Mouse (Mus musculus) heart, postnatal 0 days (tissue): ENCODE measurements around the gene Cry2. TPM values are rescaled to one million over a fixed set of nuclear protein-coding genes. Genes with fewer than 3 reads are reported as not detected.

Source experiments
- ATAC-seq: fragments of 200-750 bp; cut with Nextera tagmentation; 2 replicates; pipeline ENCODE4 v1.8.0; 2017; ENCODE audit warnings: low read depth, moderate number of reproducible peaks, moderate library complexity; ENCODE audit not compliant: insufficient read depth
- DNase-seq: peaks from one replicate; pipeline ENCODE4 v3.0.0-alpha.2; 2016; ENCODE audit warnings: low spot score
- H3K27ac ChIP-seq: fragments of 300-500 bp; sonication (generic); 2 replicates; pipeline ENCODE4 v1.5.1; 2014; ENCODE audit warnings: low read depth, mild to moderate bottlenecking
- H3K27me3 ChIP-seq: fragments of 300-500 bp; sonication (generic); 2 replicates; pipeline ENCODE4 v1.6.1; 2014; ENCODE audit warnings: low read length, mixed read lengths; ENCODE audit not compliant: control insufficient read depth, insufficient read depth
- H3K36me3 ChIP-seq: fragments of 300-500 bp; sonication (generic); replicated peaks from 2 replicates; pipeline ENCODE4 v1.6.1; 2014; ENCODE audit warnings: low read length, mixed read lengths; ENCODE audit not compliant: control insufficient read depth, insufficient read depth
- H3K4me1 ChIP-seq: fragments of 300-500 bp; sonication (generic); 2 replicates; pipeline ENCODE4 v1.6.1; 2014; ENCODE audit warnings: antibody characterized with exemption; ENCODE audit not compliant: control insufficient read depth, insufficient read depth
- H3K4me2 ChIP-seq: fragments of 300-500 bp; sonication (generic); 2 replicates; pipeline ENCODE4 v1.6.1; 2014; ENCODE audit warnings: low read depth, mild to moderate bottlenecking, low read length, moderate library complexity
- H3K4me3 ChIP-seq: fragments of 300-500 bp; sonication (generic); 2 replicates; pipeline ENCODE4 v1.5.1; 2014; ENCODE audit warnings: low read depth, low read length
- H3K9ac ChIP-seq: fragments of 300-500 bp; sonication (generic); replicated peaks from 2 replicates; pipeline ENCODE4 v1.6.1; 2014; ENCODE audit warnings: low read depth, low read length, mixed read lengths
- H3K9me3 ChIP-seq: fragments of 300-500 bp; sonication (generic); replicated peaks from 2 replicates; pipeline ENCODE4 v1.6.1; 2016; ENCODE audit warnings: low read length; ENCODE audit not compliant: control insufficient read depth
- CTCF ChIP-seq: IDR thresholded peaks from 2 replicates; pipeline ENCODE4 v1.5.1; 2016; ENCODE audit warnings: antibody characterized with exemption, control low read depth, low read depth
- EP300 ChIP-seq: IDR thresholded peaks from 2 replicates; pipeline ENCODE4 v1.6.1; 2016; ENCODE audit warnings: antibody characterized with exemption, low read depth
- WGBS: fragments of 180-500 bp; shearing (Covaris S2); extraction: QIAGEN DNeasy Blood & Tissue Kit; methylation state at CpG from one replicate; pipeline ENCODE4 v1.1.7; 2014; 5-methylcytosine and 5-hydroxymethylcytosine counted together
- polyA plus RNA-seq: library from polyadenylated mRNA; unstranded; fragments of >200 nt; fragmentation: Nextera tagmentation; extraction: Ambion mirVana; gene quantifications from 2 replicates; pipeline ENCODE4 v1.2.1, GENCODE M21; 2015
- total RNA-seq: library from RNA; depleted of rRNA; stranded (reverse); fragments of >200 nt; gene quantifications from 2 replicates; pipeline ENCODE4 v1.2.3, GENCODE M21; 2014; ENCODE audit warnings: low replicate concordance

Cry2 gene
- total and polyA plus RNA-seq, 2 experiments from 2014 or later = 9.5 to 17.3 TPM

GRCm38 (mm10) chr2:92475711-92476110 lies 41.9 kb upstream of the Cry2 start:
- DNase-seq (no peak), ATAC-seq (no peak)
- TF ChIP-seq EP300 (no peak), CTCF (no peak)

DNA sequence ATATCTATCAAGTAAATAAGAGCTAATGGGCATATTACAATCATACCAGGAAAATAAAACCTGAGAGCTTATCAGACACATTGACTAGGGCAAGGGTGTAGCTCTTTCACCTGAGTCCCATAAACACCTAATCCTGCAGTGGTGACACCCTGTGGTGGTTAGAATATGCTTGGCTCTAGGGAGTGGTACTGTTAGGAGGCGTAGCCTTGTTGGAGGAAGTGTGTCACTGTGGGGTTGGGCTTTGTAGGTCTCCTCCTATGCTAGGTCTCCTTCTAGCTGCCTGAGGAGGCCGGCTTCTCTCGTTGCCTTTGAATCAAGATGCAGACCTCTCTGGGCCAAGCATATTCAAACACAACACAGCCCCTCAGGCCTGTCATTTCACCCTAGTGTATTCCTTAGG lies 41.1 kb upstream of the Cry2 start:
- Histone ChIP-seq H3K36me3 (no peaks in the 10 kb centered on the region), H3K4me1 (no peaks in the 10 kb centered on the region), H3K9me3 (no peaks in the 10 kb centered on the region; the same call in 1 of the 2 replicates), H3K4me3 (no peak overlapping the region), H3K27me3 (no peaks in the 10 kb centered on the region), H3K4me2 (no peak overlapping the region), H3K9ac (no peak overlapping the region), H3K27ac (no peak overlapping the region)
- ATAC-seq = no peak
- 70% methylated on average over 3 of the region's 3 CpGs for WGBS
- no peak for DNase-seq
- TF ChIP-seq CTCF (no peak), EP300 (no peak)

More at GRCm38 (mm10) chr2:92475711-92476110, 41.9 kb upstream of the Cry2 start:
- Histone ChIP-seq H3K27me3 (no peaks in the 10 kb centered on the region), H3K4me2 (no peak overlapping the region), H3K36me3 (no peaks in the 10 kb centered on the region), H3K27ac (no peak overlapping the region), H3K9me3 (no peaks in the 10 kb centered on the region; the same call in 1 of the 2 replicates), H3K4me1 (no peaks in the 10 kb centered on the region), H3K4me3 (no peak overlapping the region), H3K9ac (no peak overlapping the region)
- 69% methylated on average over 2 of the region's 2 CpGs for WGBS

GRCm38 (mm10) chr2:92471886-92472670 lies 38.2 kb upstream of the Cry2 start:
- DNase-seq (no peak), ATAC-seq (no peak)
- Histone ChIP-seq H3K27ac (no peak overlapping the region), H3K4me1 (no peaks in the 10 kb centered on the region), H3K4me2 (no peak overlapping the region), H3K9me3 (no peaks in the 10 kb centered on the region; the same call in 1 of the 2 replicates), H3K36me3 (no peaks in the 10 kb centered on the region), H3K4me3 (no peak overlapping the region), H3K9ac (no peak overlapping the region), H3K27me3 (no peaks in the 10 kb centered on the region)
- TF ChIP-seq EP300 (no peak), CTCF (no peak)
- WGBS = 76% methylated on average over 12 of the region's 12 CpGs

- Histone ChIP-seq H3K4me2 (no peak overlapping the region), H3K4me3 (no peak overlapping the region), H3K27ac (no peak overlapping the region), H3K9ac (no peak overlapping the region), H3K36me3 (no peaks in the 10 kb centered on the region), H3K4me1 (no peaks in the 10 kb centered on the region), H3K27me3 (no peaks in the 10 kb centered on the region), H3K9me3 (no peaks in the 10 kb centered on the region)
- WGBS = 59% methylated on average over 3 of the region's 3 CpGs
- DNase-seq (no peak), ATAC-seq (no peak)
- TF ChIP-seq CTCF = no peak
- TF ChIP-seq EP300 = no peak
Observed at GRCm38 (mm10) chr2:92464690-92465089, 30.8 kb upstream of the Cry2 start.

GRCm38 (mm10) chr2:92461215-92461614 lies 27.4 kb upstream of the Cry2 start:
- H3K27me3 ChIP-seq = no peaks in the 10 kb centered on the region
- H3K27ac ChIP-seq = no peak overlapping the region
- H3K36me3 ChIP-seq = no peaks in the 10 kb centered on the region
- TF ChIP-seq CTCF (no peak), EP300 (no peak)
- no peaks in the 10 kb centered on the region for H3K9me3 ChIP-seq
- ATAC-seq (no peak), DNase-seq (no peak)
- peaks cover 26% of the 10 kb centered on the region for H3K4me1 ChIP-seq
- no peak overlapping the region for H3K4me2 ChIP-seq
- no peak overlapping the region for H3K4me3 ChIP-seq
- WGBS = 96% methylated on average over 1 of the region's 1 CpGs
- no peak overlapping the region for H3K9ac ChIP-seq
